18 mouse cellular contexts compared by ENCODE assay signal in the genomic region with DNA sequence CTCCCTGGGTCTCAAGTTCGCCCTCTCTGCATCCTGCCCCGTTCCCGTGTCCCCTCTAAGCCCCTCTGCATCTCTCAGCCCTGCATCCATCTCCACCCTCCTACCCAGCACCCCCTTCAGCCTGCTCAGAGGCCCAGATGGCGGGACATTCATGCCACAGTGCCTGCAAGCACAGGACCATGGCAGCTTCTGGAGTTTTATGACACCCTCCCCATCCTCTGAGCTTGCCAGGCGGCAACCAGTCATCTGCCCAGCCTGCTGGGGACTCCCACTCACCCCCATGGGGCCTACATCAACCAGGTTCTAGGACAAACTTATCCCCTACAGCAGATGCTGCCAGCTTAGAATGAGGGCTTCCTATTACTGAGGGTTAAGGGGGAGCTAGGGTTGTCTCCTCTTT. TPM values are rescaled to one million over a fixed set of nuclear protein-coding genes. Genes with fewer than 3 reads are reported as not detected.
DNase-seq lines count a peak whose midpoint lies in the region; ATAC-seq and TF ChIP-seq lines count a peak whose summit lies in the region.
"Had no signal": no experiment of that assay in that cellular context is flagged by ENCODE, and none has a peak within 500 bp of the region (broad histone marks: within the 10 kb centered on the region; RNA-seq: fewer than 3 reads in every experiment).

No protein-coding gene starts in this region.

- DNase-seq in forebrain, postnatal 0 days: no peak
- DNase-seq in left cerebral cortex, postnatal 4 days: peak; percentile 48
- DNase-seq in left cerebral cortex, adult 11 months (ENCODE audit: low spot score): no peak
- DNase-seq in brain, adult 2 months (ENCODE audit: low read depth, low spot score): peak; percentile 85
- no peak for DNase-seq in hindbrain, embryonic 14.5 days (ENCODE audit: low spot score)
- no peak for DNase-seq in T-cell, adult 2 months (ENCODE audit: low spot score)
- no peak for DNase-seq in thymus, postnatal 4 days
- DNase-seq: adrenal gland, postnatal 10 days; cerebellum, adult 9-11 months; heart, adult 18-20 months; kidney, postnatal 14 days; lung, adult 2 months; thymus, adult 18-20 months had no signal

- no peaks in the 10 kb centered on the region for H3K9me3 ChIP-seq in forebrain, postnatal 0 days (ENCODE audit: low read length)
- H3K9me3 ChIP-seq in forebrain, embryonic 12.5 days: no peaks in the 10 kb centered on the region
- H3K9me3 ChIP-seq in hindbrain, embryonic 14.5 days (ENCODE audit: control insufficient read depth, low read length): no peaks in the 10 kb centered on the region

- ATAC-seq in forebrain, postnatal 0 days: peak; percentile 53
- no peak for ATAC-seq in forebrain, embryonic 12.5 days (ENCODE audit: low FRiP score)
- no peak for ATAC-seq in hindbrain, embryonic 14.5 days (ENCODE audit: low FRiP score)
- ATAC-seq: intestine, embryonic 16.5 days had no signal

- H3K36me3 ChIP-seq in forebrain, postnatal 0 days (ENCODE audit: insufficient read depth): peaks cover 15% of the 10 kb centered on the region
- peaks cover 25% of the 10 kb centered on the region for H3K36me3 ChIP-seq in forebrain, embryonic 12.5 days (replicated peaks)
- peaks cover 38% of the 10 kb centered on the region for H3K36me3 ChIP-seq in hindbrain, embryonic 14.5 days (replicated peaks; ENCODE audit: control insufficient read depth, insufficient read depth)

- no peak for TF ChIP-seq CTCF in forebrain, postnatal 0 days (IDR thresholded peaks at IDR 0.05; ENCODE audit: low read depth)

- no peak overlapping the region for H3K4me2 ChIP-seq in forebrain, postnatal 0 days (ENCODE audit: low read depth)
- H3K4me2 ChIP-seq in forebrain, embryonic 12.5 days: no peak overlapping the region
- H3K4me2 ChIP-seq in hindbrain, embryonic 14.5 days (replicated peaks): no peak overlapping the region

- intact Hi-C loops in left cerebral cortex, postnatal 4 days (cut with DNase I): no loop called here

- H3K9ac ChIP-seq in forebrain, postnatal 0 days: no peak overlapping the region
- H3K9ac ChIP-seq in forebrain, embryonic 12.5 days: no peak overlapping the region
- H3K9ac ChIP-seq in hindbrain, embryonic 14.5 days: no peak overlapping the region

- 72% methylated on average over 5 of the region's 5 CpGs for whole genome bisulfite sequencing in forebrain, postnatal 0 days
- 75% methylated on average over 5 of the region's 5 CpGs for WGBS in forebrain, embryonic 12.5 days
- 63% methylated on average over 5 of the region's 5 CpGs for WGBS in hindbrain, embryonic 14.5 days

- H3K27me3 ChIP-seq in forebrain, postnatal 0 days (ENCODE audit: insufficient read depth, low read length): no peaks in the 10 kb centered on the region
- H3K27me3 ChIP-seq in forebrain, embryonic 12.5 days: no peaks in the 10 kb centered on the region
- no peaks in the 10 kb centered on the region for H3K27me3 ChIP-seq in hindbrain, embryonic 14.5 days (ENCODE audit: control insufficient read depth, insufficient read depth, low read length)

- H3K27ac ChIP-seq in forebrain, postnatal 0 days (ENCODE audit: low read depth, low read length): no peak overlapping the region
- no peak overlapping the region for H3K27ac ChIP-seq in forebrain, embryonic 12.5 days
- 0 out of 2 replicates have a peak overlapping the region, but pooled peaks have one; percentile 1 for H3K27ac ChIP-seq in hindbrain, embryonic 14.5 days
- H3K27ac ChIP-seq: macrophage had no signal

- H3K4me1 ChIP-seq in forebrain, postnatal 0 days (ENCODE audit: insufficient read depth): peaks cover 6% of the 10 kb centered on the region; the same call in 1 of the 2 replicates
- H3K4me1 ChIP-seq in forebrain, embryonic 12.5 days: peaks cover 20% of the 10 kb centered on the region
- H3K4me1 ChIP-seq in hindbrain, embryonic 14.5 days (replicated peaks; ENCODE audit: control insufficient read depth, insufficient read depth, low read length): peaks cover 9% of the 10 kb centered on the region; the same call in 1 of the 2 replicates

- H3K4me3 ChIP-seq in forebrain, postnatal 0 days (ENCODE audit: low read depth, low read length): no peak overlapping the region
- H3K4me3 ChIP-seq in forebrain, embryonic 12.5 days (replicated peaks): no peak overlapping the region
- H3K4me3 ChIP-seq in hindbrain, embryonic 14.5 days (replicated peaks; ENCODE audit: low read length): no peak overlapping the region

RNA-seq across cellular contexts. Expression of gene Cacna1g, which starts 19.2 kb away (rescaled TPM):
- total RNA-seq in forebrain, postnatal 0 days (2014; rRNA removed): 47.1 and 62.9 TPM in 2 replicates
- 5.3 and 5.8 TPM in 2 replicates for polyA plus RNA-seq in forebrain, postnatal 0 days (2015; fragmentation: Nextera tagmentation; extraction: Ambion mirVana)
- 9.6 and 12.1 TPM in 2 replicates for polyA plus RNA-seq in forebrain, embryonic 12.5 days (2016; fragmentation: Nextera tagmentation; extraction: Ambion mirVana)
- 100 to 1,000 TPM; 180 to 184 TPM for total RNA-seq in left cerebral cortex, postnatal 4 days (2021)
- polyA plus RNA-seq in hindbrain, embryonic 14.5 days (2014; fragmentation: Nextera tagmentation; extraction: Ambion mirVana): 18.6 and 22.8 TPM in 2 replicates
- total RNA-seq: neutrophil, adult 5-6 weeks had no signal
- polyA plus RNA-seq: macrophage had no signal

RNA-seq across cellular contexts. Expression of gene Spata20, which starts 31.2 kb away (rescaled TPM):
- total RNA-seq in forebrain, postnatal 0 days (2014; rRNA removed): 0.92 and 3.1 TPM in 2 replicates
- 0.99 and 2.3 TPM in 2 replicates for polyA plus RNA-seq in forebrain, postnatal 0 days (2015; fragmentation: Nextera tagmentation; extraction: Ambion mirVana)
- 0.19 and 0.26 TPM in 2 replicates for polyA plus RNA-seq in forebrain, embryonic 12.5 days (2016; fragmentation: Nextera tagmentation; extraction: Ambion mirVana)
- 1 to 10 TPM; 2.0 to 2.4 TPM for total RNA-seq in left cerebral cortex, postnatal 4 days (2021)
- polyA plus RNA-seq in hindbrain, embryonic 14.5 days (2014; fragmentation: Nextera tagmentation; extraction: Ambion mirVana): 0.33 and 1.3 TPM in 2 replicates
- total RNA-seq: adrenal gland, postnatal 10 days; neutrophil, adult 5-6 weeks had no signal
- polyA plus RNA-seq: C2C12, macrophage had no signal

RNA-seq across cellular contexts. Expression of gene Epn3, which starts 45.0 kb away (rescaled TPM):
- total RNA-seq in forebrain, postnatal 0 days (2014; rRNA removed): 2.0 and 2.5 TPM in 2 replicates
- polyA plus RNA-seq in forebrain, postnatal 0 days (2015; fragmentation: Nextera tagmentation; extraction: Ambion mirVana): 0.96 and 1.4 TPM in 2 replicates
- polyA plus RNA-seq in forebrain, embryonic 12.5 days (2016; fragmentation: Nextera tagmentation; extraction: Ambion mirVana): 0.52 and 0.97 TPM in 2 replicates
- total RNA-seq in left cerebral cortex, postnatal 4 days (2021): 1 to 10 TPM; 1.3 to 1.5 TPM
- 1.6 and 2.0 TPM in 2 replicates for polyA plus RNA-seq in hindbrain, embryonic 14.5 days (2014; fragmentation: Nextera tagmentation; extraction: Ambion mirVana)
- polyA plus RNA-seq: macrophage had no signal

Comparison
In these comparisons a context has a peak if more than half of its experiments do, and no peak if none do; other contexts are left out.
1. DNase-seq: peak in left cerebral cortex, postnatal 4 days (single experiment) and brain, adult 2 months (single experiment); none in forebrain, postnatal 0 days (single experiment), left cerebral cortex, adult 11 months (single experiment), hindbrain, embryonic 14.5 days (single experiment), T-cell, adult 2 months (single experiment) and thymus, postnatal 4 days (single experiment).